Mouse (Mus musculus): ENCODE data around the gene Fap. TPM values are rescaled to one million over a fixed set of nuclear protein-coding genes. Genes with fewer than 3 reads are reported as not detected.

The Fap gene
- polyA plus RNA-seq, 1 experiment from 2014 or later, result 2.0 TPM

GRCm38 (mm10) chr2:62460815-62461450 is 112.9 kb downstream of the Fap start:
- no peak for TF ChIP-seq CTCF (IDR thresholded peaks at IDR 0.05; ENCODE audit: low read depth)
- Histone ChIP-seq H3K4me1 (ENCODE audit: insufficient read depth) (no peaks in the 10 kb centered on the region), H3K4me3 (ENCODE audit: low read depth, low read length) (no peak overlapping the region), H3K9ac (no peak overlapping the region), H3K27ac (ENCODE audit: low read depth) (no peak overlapping the region), H3K36me3 (ENCODE audit: insufficient read depth) (no peaks in the 10 kb centered on the region), H3K27me3 (ENCODE audit: insufficient read depth, low read length) (no peaks in the 10 kb centered on the region), H3K4me2 (no peak overlapping the region), H3K9me3 (ENCODE audit: low read depth, low read length) (no peaks in the 10 kb centered on the region)
- 84% methylated on average over 12 of the region's 12 CpGs for WGBS
- ATAC-seq (ENCODE audit: insufficient read depth) (no peak), DNase-seq (no peak)

GRCm38 (mm10) chr2:62460231-62460710 is 113.6 kb downstream of the Fap start:
- WGBS, result 62% methylated on average over 7 of the region's 7 CpGs
- Histone ChIP-seq H3K9ac (no peak overlapping the region), H3K4me1 (ENCODE audit: insufficient read depth) (no peaks in the 10 kb centered on the region), H3K27ac (ENCODE audit: low read depth) (no peak overlapping the region), H3K9me3 (ENCODE audit: low read depth, low read length) (no peaks in the 10 kb centered on the region), H3K4me3 (ENCODE audit: low read depth, low read length) (no peak overlapping the region), H3K27me3 (ENCODE audit: insufficient read depth, low read length) (no peaks in the 10 kb centered on the region), H3K36me3 (ENCODE audit: insufficient read depth) (no peaks in the 10 kb centered on the region), H3K4me2 (no peak overlapping the region)
- DNase-seq, result peak; percentile 13
- TF ChIP-seq CTCF (IDR thresholded peaks at IDR 0.05; ENCODE audit: low read depth), result no peak
- ATAC-seq (ENCODE audit: insufficient read depth), result no peak

GRCm38 (mm10) chr2:62459241-62460174 is 114.4 kb downstream of the Fap start:
- Histone ChIP-seq H3K4me1 (ENCODE audit: insufficient read depth) (no peaks in the 10 kb centered on the region), H3K36me3 (ENCODE audit: insufficient read depth) (no peaks in the 10 kb centered on the region), H3K27ac (ENCODE audit: low read depth) (no peak overlapping the region), H3K27me3 (ENCODE audit: insufficient read depth, low read length) (no peaks in the 10 kb centered on the region), H3K4me3 (ENCODE audit: low read depth, low read length) (no peak overlapping the region), H3K9me3 (ENCODE audit: low read depth, low read length) (no peaks in the 10 kb centered on the region), H3K9ac (no peak overlapping the region), H3K4me2 (no peak overlapping the region)
- ATAC-seq (ENCODE audit: insufficient read depth) (no peak), DNase-seq (peak; percentile 28)
- 55% methylated on average over 18 of the region's 18 CpGs for WGBS
- no peak for TF ChIP-seq CTCF (IDR thresholded peaks at IDR 0.05; ENCODE audit: low read depth)

GRCm38 (mm10) chr2:62458070-62458469 is 115.8 kb downstream of the Fap start:
- Histone ChIP-seq H3K4me2 (no peak overlapping the region), H3K9me3 (ENCODE audit: low read depth, low read length) (no peaks in the 10 kb centered on the region), H3K4me3 (ENCODE audit: low read depth, low read length) (no peak overlapping the region), H3K27ac (ENCODE audit: low read depth) (no peak overlapping the region), H3K36me3 (ENCODE audit: insufficient read depth) (no peaks in the 10 kb centered on the region), H3K4me1 (ENCODE audit: insufficient read depth) (no peaks in the 10 kb centered on the region), H3K27me3 (ENCODE audit: insufficient read depth, low read length) (no peaks in the 10 kb centered on the region), H3K9ac (no peak overlapping the region)
- peak; percentile 80 for DNase-seq
- TF ChIP-seq CTCF (IDR thresholded peaks at IDR 0.05; ENCODE audit: low read depth), result peak; percentile 62
- WGBS, result 35% methylated on average over 9 of the region's 9 CpGs
- no peak for ATAC-seq (ENCODE audit: insufficient read depth)

GRCm38 (mm10) chr2:62454991-62455390 is 118.9 kb downstream of the Fap start:
- Histone ChIP-seq H3K9ac (no peak overlapping the region), H3K4me2 (no peak overlapping the region), H3K27me3 (ENCODE audit: insufficient read depth, low read length) (no peaks in the 10 kb centered on the region), H3K4me3 (ENCODE audit: low read depth, low read length) (no peak overlapping the region), H3K27ac (ENCODE audit: low read depth) (no peak overlapping the region), H3K9me3 (ENCODE audit: low read depth, low read length) (no peaks in the 10 kb centered on the region), H3K36me3 (ENCODE audit: insufficient read depth) (no peaks in the 10 kb centered on the region), H3K4me1 (ENCODE audit: insufficient read depth) (no peaks in the 10 kb centered on the region)
- DNase-seq (no peak), ATAC-seq (ENCODE audit: insufficient read depth) (no peak)
- no peak for TF ChIP-seq CTCF (IDR thresholded peaks at IDR 0.05; ENCODE audit: low read depth)
- WGBS, result 72% methylated on average over 11 of the region's 11 CpGs

GRCm38 (mm10) chr2:62454033-62454432 is 119.8 kb downstream of the Fap start:
- Histone ChIP-seq H3K4me1 (ENCODE audit: insufficient read depth) (no peaks in the 10 kb centered on the region), H3K4me2 (no peak overlapping the region), H3K27me3 (ENCODE audit: insufficient read depth, low read length) (no peaks in the 10 kb centered on the region), H3K36me3 (ENCODE audit: insufficient read depth) (no peaks in the 10 kb centered on the region), H3K27ac (ENCODE audit: low read depth) (no peak overlapping the region), H3K4me3 (ENCODE audit: low read depth, low read length) (no peak overlapping the region), H3K9me3 (ENCODE audit: low read depth, low read length) (no peaks in the 10 kb centered on the region), H3K9ac (no peak overlapping the region)
- DNase-seq, result no peak
- 76% methylated on average over 6 of the region's 6 CpGs for WGBS
- ATAC-seq (ENCODE audit: insufficient read depth), result no peak
- TF ChIP-seq CTCF (IDR thresholded peaks at IDR 0.05; ENCODE audit: low read depth), result no peak

Other genes with a start within 250 kb of the Fap start
- 23.7 and 25.3 TPM in 2 replicates for gene Dpp4, start 161.8 kb downstream of the Fap start, polyA plus RNA-seq (2014; fragmentation: Nextera tagmentation; extraction: Ambion mirVana)
- 0.20 TPM in 1 of 2 replicates, not detected in the other for gene Gcg, start 90.4 kb downstream of the Fap start, polyA plus RNA-seq (2014; fragmentation: Nextera tagmentation; extraction: Ambion mirVana)
- gene Ifih1, start 72.2 kb upstream of the Fap start, polyA plus RNA-seq (2014; fragmentation: Nextera tagmentation; extraction: Ambion mirVana), result 1.5 TPM in 2 replicates
- 5.5 and 7.2 TPM in 2 replicates for gene Gca, start 90.2 kb upstream of the Fap start, polyA plus RNA-seq (2014; fragmentation: Nextera tagmentation; extraction: Ambion mirVana)